Mouse (Mus musculus) G1E-ER4 (cell line): ENCODE data around the gene Tbl1xr1. TPM values are rescaled to one million over a fixed set of nuclear protein-coding genes. Genes with fewer than 3 reads are reported as not detected.

Experiments used
- GATA1 ChIP-seq: IDR thresholded peaks from one replicate; pipeline ENCODE4 v1.8.0; 2012; ENCODE audit warnings: low read length, inconsistent platforms
- polyA plus RNA-seq: library from polyadenylated mRNA; stranded (reverse); fragments of >175 nt; gene quantifications from 2 replicates; pipeline ENCODE4 v1.2.3, GENCODE M21; 2012

Tbl1xr1 gene
- polyA plus RNA-seq, 1 experiment = 29.8 TPM

DNA sequence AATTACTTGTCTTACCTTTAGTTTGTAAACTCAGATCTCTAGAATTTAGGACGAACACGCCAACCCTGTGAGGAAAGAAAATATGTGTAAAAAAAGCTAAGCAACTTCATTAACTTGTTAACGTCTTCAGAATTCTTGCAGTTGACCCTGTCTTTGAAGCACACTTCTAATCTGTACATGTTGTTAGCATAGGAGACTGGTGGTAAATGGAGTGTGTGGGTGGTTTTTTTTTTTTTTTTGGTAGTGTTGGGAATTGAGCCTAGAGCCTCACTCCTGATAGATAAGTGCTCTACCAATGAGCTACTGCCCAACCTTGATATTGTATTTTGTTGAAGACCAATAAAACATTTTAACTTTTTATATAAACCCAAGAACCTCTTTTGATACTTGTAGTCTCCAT lies 2.1 kb downstream of the Tbl1xr1 start:
- TF ChIP-seq GATA1 = no peak

DNA sequence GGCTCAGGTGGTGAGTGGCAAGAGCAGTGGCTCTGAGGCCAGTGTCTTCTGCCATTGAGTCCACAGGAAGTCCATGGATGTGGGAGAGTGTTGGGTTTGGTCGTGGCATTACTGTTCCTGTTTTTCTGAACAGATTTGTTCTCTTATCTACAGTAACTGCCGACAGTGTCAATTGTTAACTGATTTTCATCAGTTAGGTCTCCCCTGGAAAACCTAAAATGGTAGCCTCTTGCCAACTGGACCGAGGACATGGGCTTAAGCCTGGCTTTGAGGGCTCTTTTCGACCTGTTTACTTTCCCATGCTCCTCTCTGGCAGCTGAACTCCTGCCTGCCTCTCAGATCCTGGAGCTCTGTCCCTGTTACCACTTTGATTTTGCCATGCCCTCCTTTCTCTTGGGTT lies 5.4 kb downstream of the Tbl1xr1 start:
- TF ChIP-seq GATA1 = no peak

DNA sequence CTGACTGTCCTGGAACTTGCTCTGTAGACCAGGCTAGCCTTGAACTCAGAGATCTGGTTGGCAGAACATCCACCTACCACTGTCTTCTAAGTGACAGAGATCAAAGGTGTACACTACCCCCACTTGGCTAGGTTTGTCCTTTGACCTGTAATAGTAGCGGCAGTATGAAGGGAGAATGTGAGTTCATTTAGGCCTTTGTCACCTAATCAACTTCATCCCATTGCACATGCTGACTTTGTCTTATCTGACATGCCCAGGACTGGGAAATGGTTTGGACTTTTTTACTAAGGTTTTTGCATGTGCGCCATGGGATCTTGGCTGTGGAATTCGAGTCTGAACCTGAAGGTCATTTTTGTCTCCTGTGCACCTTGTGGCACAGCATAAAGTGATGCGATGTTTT lies 6.4 kb downstream of the Tbl1xr1 start:
- no peak for TF ChIP-seq GATA1

DNA sequence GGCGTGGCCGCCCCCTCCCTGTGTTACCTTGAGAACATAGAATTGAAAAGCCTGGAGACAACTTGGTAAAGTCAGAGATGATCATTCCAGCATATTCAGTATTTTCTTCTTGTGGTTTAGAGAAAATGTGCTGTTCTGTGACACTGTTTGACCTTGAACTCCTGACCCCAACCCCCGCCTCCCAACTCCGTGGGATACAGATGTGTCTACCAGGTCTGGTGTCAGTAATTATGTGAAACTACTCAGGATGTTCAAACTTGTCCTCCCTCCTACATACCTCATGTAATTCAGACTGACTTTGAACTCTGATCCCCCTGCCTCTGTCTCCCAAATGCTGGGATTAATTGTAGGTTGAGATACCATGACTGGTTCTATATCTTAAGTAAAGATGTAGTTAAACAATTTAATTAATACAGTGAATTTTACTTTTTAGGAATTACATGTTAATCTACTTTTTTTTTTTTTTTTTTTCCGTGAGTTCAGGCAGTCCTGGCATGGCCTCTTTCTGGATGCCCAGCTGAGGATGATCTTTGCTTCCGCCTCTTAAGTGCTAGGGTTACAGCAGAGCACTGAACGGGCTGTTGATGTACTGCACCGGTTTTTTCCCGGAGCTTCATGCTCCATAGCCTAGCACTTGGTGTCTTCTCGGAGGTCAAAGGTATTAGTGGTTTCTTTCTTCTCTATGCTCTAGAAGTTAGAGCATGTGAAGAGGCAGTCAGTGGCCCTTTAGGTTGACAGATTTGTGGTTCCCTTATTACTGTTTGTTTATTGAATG lies 8.0 kb downstream of the Tbl1xr1 start:
- no peak for TF ChIP-seq GATA1

DNA sequence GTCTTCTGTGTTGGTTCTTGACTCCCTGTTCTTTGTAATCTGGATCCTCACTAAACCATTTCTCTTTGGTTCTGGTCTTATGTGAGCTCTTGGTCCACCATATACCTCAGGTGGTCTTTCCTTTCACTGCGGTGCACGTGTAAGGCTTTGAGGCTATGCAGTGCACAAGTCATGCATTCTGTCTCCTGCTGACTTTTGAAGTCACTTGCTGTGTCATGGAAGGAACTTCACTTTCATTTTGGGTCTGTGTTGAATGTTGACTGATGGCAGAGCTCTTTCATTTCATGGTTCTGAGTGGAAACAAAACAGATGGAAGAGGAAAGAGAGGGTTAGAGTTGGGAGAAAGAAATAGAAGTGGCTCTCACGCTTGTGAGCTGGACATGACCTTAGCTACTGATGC lies 13.4 kb downstream of the Tbl1xr1 start:
- no peak for TF ChIP-seq GATA1

DNA sequence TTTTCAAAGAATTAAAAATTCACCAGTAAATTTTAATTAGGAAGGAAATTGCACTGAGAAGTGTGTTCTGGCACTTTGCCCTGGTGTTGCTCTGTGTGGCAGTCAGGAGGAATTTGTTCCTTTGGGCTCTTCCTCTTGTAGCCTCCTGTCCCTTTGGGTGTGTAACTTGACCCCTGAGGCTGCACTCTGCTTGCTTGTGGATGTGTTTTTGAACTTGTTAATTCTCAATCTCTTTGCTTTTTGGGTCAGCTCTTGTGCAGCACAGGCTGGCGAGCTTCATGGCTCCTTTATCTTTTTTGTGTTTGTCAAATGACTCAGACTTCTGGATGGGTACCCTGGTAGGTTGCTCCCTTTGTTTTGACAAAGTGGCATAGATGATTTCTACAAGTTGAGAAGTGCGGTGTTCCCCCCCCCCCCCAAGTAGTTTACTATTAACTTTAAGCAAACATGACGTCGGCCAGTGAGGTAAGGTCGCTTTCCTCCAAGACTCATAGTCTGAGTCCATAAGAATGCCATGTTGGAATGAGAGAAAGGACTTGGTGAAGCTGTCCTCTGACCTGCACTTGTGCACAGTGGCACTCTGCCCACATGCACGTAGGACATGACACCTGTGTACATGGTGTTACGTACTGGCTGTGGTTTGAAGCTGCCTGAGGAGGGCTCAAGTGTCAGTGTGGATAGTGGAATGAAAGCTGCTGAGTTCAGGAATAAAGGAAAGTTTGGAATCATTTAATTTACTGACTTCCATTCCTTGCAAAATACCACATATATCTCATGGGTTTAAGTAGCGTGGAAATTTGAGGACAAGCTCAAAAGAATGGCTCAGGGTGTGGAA lies 14.2 kb downstream of the Tbl1xr1 start:
- TF ChIP-seq GATA1 = no peak

DNA sequence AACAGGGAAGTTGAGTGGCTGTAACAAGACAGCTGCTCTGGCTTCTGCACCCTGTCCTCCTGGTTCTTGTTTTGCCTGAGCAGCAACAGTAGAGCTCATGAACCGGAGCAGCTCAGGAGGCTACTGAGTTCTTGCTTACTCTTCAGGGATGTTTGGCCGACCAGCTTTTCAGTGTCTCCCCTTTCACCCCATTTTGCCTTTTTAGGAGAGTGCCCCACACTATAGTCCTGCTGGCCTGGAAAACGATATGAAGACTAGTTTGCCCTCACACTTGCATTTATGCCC lies 14.8 kb downstream of the Tbl1xr1 start:
- TF ChIP-seq GATA1 = no peak

DNA sequence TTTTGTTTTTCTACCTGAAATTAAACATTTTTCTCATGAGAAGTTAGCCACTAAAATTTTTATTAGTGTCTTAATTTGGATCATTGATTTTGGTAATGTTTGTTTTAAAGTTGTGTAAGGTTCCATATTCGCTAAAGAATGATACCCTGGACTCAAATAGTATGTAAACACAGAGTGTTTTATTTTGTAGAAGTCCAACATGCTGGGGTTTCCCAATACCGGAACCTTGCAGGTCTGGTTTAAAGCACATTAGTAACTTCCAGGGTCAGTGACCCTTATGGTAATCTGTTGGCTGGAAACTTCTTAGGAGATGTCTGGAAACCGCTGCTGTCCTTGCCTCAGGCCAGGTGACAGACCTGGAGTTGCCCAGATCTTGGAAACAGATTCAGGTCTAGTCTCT lies 15.2 kb downstream of the Tbl1xr1 start:
- no peak for TF ChIP-seq GATA1

DNA sequence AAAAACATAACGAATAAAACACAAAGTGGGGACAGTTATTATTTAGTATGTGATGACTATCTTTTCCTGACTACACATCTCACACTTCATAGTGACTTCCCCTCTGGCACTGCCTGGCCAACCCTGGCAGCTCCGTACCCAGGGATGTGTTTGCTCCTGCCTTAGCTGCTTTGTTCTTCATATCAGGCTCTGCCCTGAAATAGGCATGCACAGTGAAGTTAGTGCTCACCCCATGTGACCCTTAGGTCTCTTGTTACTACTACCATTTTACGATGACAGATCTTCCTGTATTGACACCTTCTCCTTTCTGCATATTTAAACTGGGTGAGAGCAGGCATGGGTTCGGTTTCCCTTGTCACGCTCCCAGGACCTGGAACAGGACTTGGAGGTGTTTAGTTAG lies 16.3 kb downstream of the Tbl1xr1 start:
- TF ChIP-seq GATA1 = no peak

DNA sequence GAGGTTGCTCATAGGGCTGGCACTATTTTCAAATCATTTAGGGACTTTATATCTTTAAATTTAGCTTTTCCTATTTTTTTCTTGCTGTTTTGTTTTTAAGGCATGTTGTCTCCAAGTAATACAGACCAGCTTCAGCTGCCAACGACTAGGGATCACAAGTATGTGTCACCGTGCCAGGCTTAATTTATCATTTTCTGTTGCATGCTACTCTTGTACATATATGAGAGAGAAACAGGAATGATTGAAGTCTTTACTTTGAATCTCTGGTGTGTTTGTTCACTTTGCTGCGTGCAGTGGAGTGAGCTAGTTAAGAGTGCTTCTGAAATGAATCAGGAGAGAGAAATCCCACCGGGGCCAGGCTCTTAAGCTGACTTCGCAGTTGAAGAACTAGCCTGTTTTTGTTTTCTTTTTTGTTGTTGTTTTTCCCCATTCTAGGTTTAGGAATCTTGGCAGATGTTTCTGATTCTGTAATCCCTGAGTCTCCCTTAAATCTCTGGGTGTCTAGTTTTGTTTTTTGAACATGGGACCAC lies 27.6 kb downstream of the Tbl1xr1 start:
- no peak for TF ChIP-seq GATA1

DNA sequence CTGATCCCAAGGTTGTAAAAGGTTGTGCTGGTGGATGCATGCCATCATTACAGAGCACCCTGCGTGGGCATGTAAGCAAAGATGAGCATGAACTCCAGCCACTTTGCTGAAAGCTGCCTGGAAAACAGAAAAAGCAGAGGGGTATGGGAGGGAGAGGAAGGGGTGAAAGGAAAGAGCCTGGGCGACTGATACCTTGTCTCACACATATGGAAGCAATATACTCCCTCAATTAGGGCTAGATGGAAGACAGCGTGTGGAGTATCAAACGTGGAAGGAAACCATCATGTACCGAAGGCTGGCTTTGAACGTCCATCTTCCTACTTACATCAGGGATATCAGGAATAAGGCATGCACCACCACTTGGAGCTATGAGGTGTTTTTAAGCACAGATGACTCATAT lies 29.0 kb downstream of the Tbl1xr1 start:
- no peak for TF ChIP-seq GATA1

DNA sequence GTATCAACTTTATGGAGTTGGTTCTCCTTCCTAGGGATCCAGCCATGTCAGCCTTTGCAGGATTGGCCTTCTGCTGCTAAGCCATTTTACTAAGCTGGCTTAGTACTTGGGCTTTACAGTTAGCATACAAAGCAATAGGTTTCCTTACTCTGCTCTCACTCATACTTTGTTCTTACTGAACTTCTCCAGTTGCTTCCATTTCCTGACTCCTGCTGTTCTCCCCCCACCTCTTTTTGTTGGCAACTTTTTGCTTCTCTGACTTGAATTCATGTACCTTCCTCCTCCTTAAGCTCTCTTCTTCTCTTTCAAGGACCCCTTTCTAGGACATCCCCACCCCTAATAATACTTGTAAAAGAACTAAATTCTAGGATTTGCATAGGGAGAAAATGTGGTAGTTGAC lies 31.6 kb downstream of the Tbl1xr1 start:
- TF ChIP-seq GATA1 = no peak

DNA sequence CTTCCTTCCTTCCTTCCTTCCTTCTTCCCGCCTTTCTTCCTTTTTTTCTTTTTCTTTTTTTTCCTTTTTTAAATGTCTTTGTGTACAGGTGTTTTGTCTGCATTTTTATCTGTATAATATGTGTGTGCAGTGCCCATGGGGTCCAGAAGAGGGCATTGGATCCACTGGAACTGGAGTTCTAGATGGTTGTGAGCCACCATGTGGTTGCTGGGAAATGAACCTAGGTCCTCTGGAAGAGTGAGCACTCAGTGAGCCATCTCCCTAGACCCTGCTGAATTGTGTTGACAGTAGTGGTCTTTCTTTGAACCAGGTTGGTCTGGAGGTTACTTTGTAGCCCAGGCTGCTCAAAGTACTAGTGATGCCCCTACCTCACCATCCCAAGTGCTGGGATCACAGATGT lies 33.2 kb downstream of the Tbl1xr1 start:
- no peak for TF ChIP-seq GATA1

DNA sequence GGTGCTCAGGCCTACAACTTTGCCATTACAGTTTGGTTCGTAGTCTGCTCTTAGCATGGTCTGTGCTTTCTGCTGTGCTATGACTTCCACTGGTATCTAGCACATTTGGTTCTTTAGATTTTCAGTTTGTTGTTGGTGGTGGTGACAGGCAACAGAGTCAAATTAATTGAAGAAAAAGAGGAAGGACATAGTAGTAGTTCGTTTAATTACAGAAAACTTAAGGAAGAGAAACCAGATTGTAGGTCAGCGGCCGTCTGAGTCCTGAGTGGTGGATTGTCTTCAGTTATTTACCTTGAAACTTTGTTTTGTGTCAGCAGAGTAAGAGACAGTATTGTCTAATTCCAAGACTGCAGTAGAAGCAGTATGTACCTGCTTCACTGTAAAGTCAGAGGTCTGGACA lies 37.3 kb downstream of the Tbl1xr1 start:
- TF ChIP-seq GATA1 = no peak

DNA sequence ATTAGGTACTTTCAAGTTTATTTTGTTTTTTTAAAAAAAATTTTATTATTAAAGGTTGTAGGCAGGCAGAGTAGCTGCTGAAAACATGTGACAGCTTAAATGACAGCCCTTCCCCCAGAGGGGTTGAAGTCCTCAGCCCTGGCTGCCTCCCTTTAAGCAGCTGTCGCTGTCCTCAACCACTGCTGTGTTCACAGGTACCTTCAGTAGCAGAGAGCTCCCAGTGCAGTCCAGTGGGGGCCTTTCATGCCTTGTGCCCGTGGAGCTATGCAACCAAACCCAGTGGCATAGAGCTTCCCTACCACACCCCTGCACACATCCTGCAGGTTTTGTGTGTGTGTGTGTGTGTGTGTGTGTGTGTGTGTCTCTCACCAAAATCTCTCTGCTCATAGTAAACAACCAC lies 38.8 kb downstream of the Tbl1xr1 start:
- no peak for TF ChIP-seq GATA1

DNA sequence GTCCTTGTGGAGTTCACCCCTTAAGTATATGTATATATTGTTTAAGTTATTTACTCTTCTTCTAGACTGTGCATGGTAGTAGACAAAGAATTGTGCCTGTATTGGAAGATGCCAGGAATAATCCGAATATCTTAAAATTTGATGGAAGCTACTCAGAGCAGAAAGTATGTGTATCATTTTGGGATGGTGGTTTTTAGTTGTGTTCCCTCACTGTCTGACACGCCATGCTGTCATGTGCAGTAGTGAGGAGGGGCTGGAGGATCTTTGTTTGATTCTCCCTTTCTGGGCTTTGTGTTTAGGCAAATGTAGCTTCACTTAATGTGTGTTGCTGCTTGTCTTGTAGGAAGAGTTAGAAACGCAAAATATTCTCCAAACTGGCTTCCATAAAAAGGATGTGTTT lies 39.2 kb downstream of the Tbl1xr1 start:
- TF ChIP-seq GATA1 = no peak

DNA sequence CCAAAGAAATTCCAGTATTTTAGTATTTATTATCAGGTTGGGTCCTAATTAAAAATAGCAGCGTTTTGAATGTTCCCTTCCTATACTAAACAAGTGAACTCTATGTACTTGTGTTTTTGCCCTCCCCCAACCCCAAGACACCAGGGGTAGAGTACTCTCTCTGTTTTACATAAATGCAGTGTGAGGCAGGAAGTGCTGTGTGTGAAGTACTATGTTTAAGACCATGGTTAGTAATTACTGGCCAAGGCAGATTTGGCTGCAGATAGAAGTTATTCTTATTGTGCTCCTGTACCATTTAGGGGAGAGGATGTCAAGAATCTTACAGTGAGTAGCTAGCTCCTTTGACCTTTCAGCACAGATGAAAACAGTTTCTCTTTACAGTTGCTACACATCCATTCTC lies 39.7 kb downstream of the Tbl1xr1 start:
- TF ChIP-seq GATA1 = no peak
